Mouse (Mus musculus): ENCODE results near the gene Polr2e. TPM values are rescaled to one million over a fixed set of nuclear protein-coding genes. Genes with fewer than 3 reads are reported as not detected.

Polr2e gene
- polyA plus RNA-seq, 1 experiment, result 55.5 TPM

GRCm38 (mm10) chr10:80075924-80076323, 36.3 kb upstream of the Polr2e start:
- Histone ChIP-seq H3K4me3 (ENCODE audit: insufficient read depth, low read length) (no peak overlapping the region), H3K4me1 (ENCODE audit: control insufficient read depth, insufficient read depth, low read length) (peaks cover 43% of the 10 kb centered on the region), H3K27ac (ENCODE audit: insufficient read depth, low read depth, low read length) (peak overlapping the region; percentile 30)
- TF ChIP-seq CTCF (IDR thresholded peaks at IDR 0.05; ENCODE audit: low read depth, low read length) (no peak), POLR2A (IDR thresholded peaks at IDR 0.05; ENCODE audit: borderline replicate concordance, low read depth, low read length) (no peak)

- peak; percentile 69; the same call in 1 of the 2 replicates for TF ChIP-seq POLR2A (IDR thresholded peaks at IDR 0.05; ENCODE audit: borderline replicate concordance, low read depth, low read length)
- no peak for TF ChIP-seq CTCF (IDR thresholded peaks at IDR 0.05; ENCODE audit: low read depth, low read length)
- Histone ChIP-seq H3K4me3 (ENCODE audit: insufficient read depth, low read length) (peak overlapping the region; percentile 68), H3K4me1 (ENCODE audit: control insufficient read depth, insufficient read depth, low read length) (peaks cover 44% of the 10 kb centered on the region), H3K27ac (ENCODE audit: insufficient read depth, low read depth, low read length) (peak overlapping the region; percentile 79)
Observed at GRCm38 (mm10) chr10:80074813-80075601, 35.4 kb upstream of the Polr2e start.

- peaks cover 51% of the 10 kb centered on the region for H3K4me1 ChIP-seq (ENCODE audit: control insufficient read depth, insufficient read depth, low read length)
- peak overlapping the region; percentile 85; the same call in 1 of the 2 replicates for H3K27ac ChIP-seq (ENCODE audit: insufficient read depth, low read depth, low read length)
- H3K4me3 ChIP-seq (ENCODE audit: insufficient read depth, low read length), result no peak overlapping the region
- no peak for TF ChIP-seq POLR2A (IDR thresholded peaks at IDR 0.05; ENCODE audit: borderline replicate concordance, low read depth, low read length)
- TF ChIP-seq CTCF (IDR thresholded peaks at IDR 0.05; ENCODE audit: low read depth, low read length), result no peak
Observed at GRCm38 (mm10) chr10:80072623-80073489, 33.3 kb upstream of the Polr2e start.

GRCm38 (mm10) chr10:80071516-80071900, 31.9 kb upstream of the Polr2e start:
- peak overlapping the region; percentile 85 for H3K27ac ChIP-seq (ENCODE audit: insufficient read depth, low read depth, low read length)
- TF ChIP-seq CTCF (IDR thresholded peaks at IDR 0.05; ENCODE audit: low read depth, low read length) (no peak), POLR2A (IDR thresholded peaks at IDR 0.05; ENCODE audit: borderline replicate concordance, low read depth, low read length) (no peak)
- peak overlapping the region; percentile 1; the same call in 1 of the 2 replicates for H3K4me3 ChIP-seq (ENCODE audit: insufficient read depth, low read length)
- peaks cover 51% of the 10 kb centered on the region for H3K4me1 ChIP-seq (ENCODE audit: control insufficient read depth, insufficient read depth, low read length)

- peaks cover 46% of the 10 kb centered on the region for H3K4me1 ChIP-seq (ENCODE audit: control insufficient read depth, insufficient read depth, low read length)
Observed at GRCm38 (mm10) chr10:80070837-80071515, 31.4 kb upstream of the Polr2e start.

GRCm38 (mm10) chr10:80069948-80070450, 30.4 kb upstream of the Polr2e start:
- peak overlapping the region; percentile 85 for H3K27ac ChIP-seq (ENCODE audit: insufficient read depth, low read depth, low read length)
- H3K4me3 ChIP-seq (ENCODE audit: insufficient read depth, low read length), result no peak overlapping the region
- peaks cover 42% of the 10 kb centered on the region for H3K4me1 ChIP-seq (ENCODE audit: control insufficient read depth, insufficient read depth, low read length)
- TF ChIP-seq CTCF (IDR thresholded peaks at IDR 0.05; ENCODE audit: low read depth, low read length) (no peak), POLR2A (IDR thresholded peaks at IDR 0.05; ENCODE audit: borderline replicate concordance, low read depth, low read length) (no peak)

More at GRCm38 (mm10) chr10:80070837-80071515, 31.4 kb upstream of the Polr2e start:
- Histone ChIP-seq H3K4me3 (ENCODE audit: insufficient read depth, low read length) (peak overlapping the region; percentile 1; the same call in 1 of the 2 replicates), H3K27ac (ENCODE audit: insufficient read depth, low read depth, low read length) (peak overlapping the region; percentile 85)
- TF ChIP-seq CTCF (IDR thresholded peaks at IDR 0.05; ENCODE audit: low read depth, low read length) (no peak), POLR2A (IDR thresholded peaks at IDR 0.05; ENCODE audit: borderline replicate concordance, low read depth, low read length) (no peak)

- no peak overlapping the region for H3K4me3 ChIP-seq (ENCODE audit: insufficient read depth, low read length)
- TF ChIP-seq CTCF (IDR thresholded peaks at IDR 0.05; ENCODE audit: low read depth, low read length) (no peak), POLR2A (IDR thresholded peaks at IDR 0.05; ENCODE audit: borderline replicate concordance, low read depth, low read length) (no peak)
- H3K27ac ChIP-seq (ENCODE audit: insufficient read depth, low read depth, low read length), result no peak overlapping the region
- H3K4me1 ChIP-seq (ENCODE audit: control insufficient read depth, insufficient read depth, low read length), result peaks cover 42% of the 10 kb centered on the region
Observed at GRCm38 (mm10) chr10:80069251-80069650, 29.7 kb upstream of the Polr2e start.

GRCm38 (mm10) chr10:80063877-80064650, 24.5 kb upstream of the Polr2e start:
- Histone ChIP-seq H3K4me1 (ENCODE audit: control insufficient read depth, insufficient read depth, low read length) (no peaks in the 10 kb centered on the region), H3K4me3 (ENCODE audit: insufficient read depth, low read length) (no peak overlapping the region), H3K27ac (ENCODE audit: insufficient read depth, low read depth, low read length) (no peak overlapping the region)
- TF ChIP-seq CTCF (IDR thresholded peaks at IDR 0.05; ENCODE audit: low read depth, low read length), result no peak
- no peak for TF ChIP-seq POLR2A (IDR thresholded peaks at IDR 0.05; ENCODE audit: borderline replicate concordance, low read depth, low read length)
